Mouse (Mus musculus): ENCODE data around the gene Mtg2.

- TF ChIP-seq CTCF (IDR thresholded peaks at IDR 0.05; ENCODE audit: insufficient read depth, low read depth, low read length) (no peak), POLR2A (IDR thresholded peaks at IDR 0.05; ENCODE audit: insufficient read depth, low read depth, low read length) (no peak)
Measured at GRCm38 (mm10) chr2:180086637-180087027, 16.2 kb downstream of the Mtg2 start.
